Mouse (Mus musculus) E14TG2a.4 (cell line): ENCODE measurements around the gene Nhsl1.

Source experiments
- CTCF ChIP-seq: conservative IDR thresholded peaks from 2 replicates; pipeline ENCODE4 v1.5.1; 2014; ENCODE audit warnings: low read length
- NANOG ChIP-seq: IDR thresholded peaks from 2 replicates; pipeline ENCODE4 v1.6.1; 2014; ENCODE audit warnings: borderline replicate concordance, low read length, mixed read lengths

GRCm38 (mm10) chr10:18409068-18409467, 90.3 kb downstream of the Nhsl1 start:
- TF ChIP-seq CTCF (no peak), NANOG (no peak)
